Mouse (Mus musculus) thymus, adult 2 months (tissue): ENCODE results near the gene Milr1.

ENCODE experiments used
- CTCF ChIP-seq: fragments of 200-500 bp; IDR thresholded peaks from 2 replicates; pipeline ENCODE4 v1.5.1; 2012; ENCODE audit warnings: mild to moderate bottlenecking, control low read depth, low read length, moderate library complexity, borderline replicate concordance; ENCODE audit not compliant: control insufficient read depth, poor library complexity, insufficient read depth; ENCODE audit errors: extremely low read depth
- POLR2A ChIP-seq: fragments of 200-500 bp; IDR thresholded peaks from 2 replicates; pipeline ENCODE4 v1.6.1; 2012; ENCODE audit warnings: mild to moderate bottlenecking, low read length, control low read depth, moderate library complexity; ENCODE audit not compliant: control insufficient read depth, poor library complexity, insufficient read depth; ENCODE audit errors: extremely low read depth

- TF ChIP-seq CTCF (no peak), POLR2A (no peak)
These were observed 790 bp upstream of the Milr1 start, which contains the start of gene Pecam1 for GRCm38 (mm10) chr11:106750121-106750751.
